Mouse (Mus musculus): Measurements from ENCODE around the gene Rhobtb3. TPM values are rescaled to one million over a fixed set of nuclear protein-coding genes. Genes with fewer than 3 reads are reported as not detected.
"Not testable (repeated sequence)": the region's sequence is repeated elsewhere in the genome, so short reads cannot be mapped to it uniquely, and the experiment has no call there.

The Rhobtb3 gene
- polyA plus RNA-seq, 1 experiment from 2014 or later: 18.3 TPM

DNA sequence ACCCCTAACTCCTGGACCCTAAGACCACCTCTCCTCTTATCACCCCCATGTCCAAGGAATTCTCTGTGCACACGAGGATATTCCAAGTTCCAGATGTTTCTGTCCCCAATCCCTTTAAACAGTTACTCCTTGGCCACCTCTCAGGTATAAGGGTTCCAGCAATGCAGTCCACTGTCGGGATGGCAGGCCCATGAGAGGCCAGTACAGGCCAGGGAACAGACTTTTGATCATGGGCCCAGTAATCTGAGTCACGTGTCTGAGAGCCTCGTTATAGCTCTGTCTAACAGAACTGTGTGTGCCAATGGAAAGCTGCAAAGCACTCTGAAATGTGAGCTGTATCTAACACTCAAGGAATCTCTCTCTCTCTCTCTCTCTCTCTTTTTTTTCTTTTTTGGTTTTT, 29.6 kb downstream of the Rhobtb3 start:
- no peaks in the 10 kb centered on the region for H3K27me3 ChIP-seq (replicated peaks)
- H3K9ac ChIP-seq (replicated peaks): no peak overlapping the region
- H3K27ac ChIP-seq (replicated peaks): no peak overlapping the region
- 84% methylated on average over 4 of the region's 4 CpGs for WGBS
- no peak overlapping the region for H3K4me3 ChIP-seq (replicated peaks)
- no peaks in the 10 kb centered on the region for H3K4me1 ChIP-seq
- H3K9me3 ChIP-seq (replicated peaks): no peaks in the 10 kb centered on the region
- peaks cover 41% of the 10 kb centered on the region for H3K36me3 ChIP-seq
- no peak overlapping the region for H3K4me2 ChIP-seq
- no peak for ATAC-seq (ENCODE audit: low FRiP score)

- Histone ChIP-seq H3K9me3 (replicated peaks) (no peaks in the 10 kb centered on the region), H3K4me3 (replicated peaks) (no peak overlapping the region), H3K4me2 (no peak overlapping the region), H3K9ac (replicated peaks) (no peak overlapping the region), H3K4me1 (peaks cover 10% of the 10 kb centered on the region; the same call in 1 of the 2 replicates), H3K27me3 (replicated peaks) (no peaks in the 10 kb centered on the region), H3K27ac (replicated peaks) (no peak overlapping the region), H3K36me3 (peaks cover 8% of the 10 kb centered on the region)
- 86% methylated on average over 2 of the region's 2 CpGs for WGBS
- no peak for ATAC-seq (ENCODE audit: low FRiP score)
These were observed 35.5 kb downstream of the Rhobtb3 start for GRCm38 (mm10) chr13:75908187-75908586.

DNA sequence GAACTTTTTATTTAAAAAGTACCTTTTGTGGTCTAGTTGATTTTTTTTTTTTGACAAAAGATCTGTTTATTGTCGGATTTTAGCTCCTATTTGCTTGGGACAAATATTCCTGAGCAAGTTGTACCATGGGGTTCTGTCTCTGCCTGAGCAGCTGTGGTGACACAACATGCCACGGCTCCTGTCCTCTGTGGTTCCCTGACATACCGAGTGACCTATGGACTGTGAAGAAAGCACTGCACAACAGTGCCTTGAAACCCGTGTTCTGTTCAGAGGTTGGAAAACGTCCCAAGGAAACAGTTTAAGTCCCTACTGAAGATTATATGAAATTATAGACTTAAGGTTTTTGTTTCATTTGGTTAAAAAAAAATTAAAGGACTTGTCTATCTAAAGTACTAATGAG, 36.6 kb downstream of the Rhobtb3 start:
- Histone ChIP-seq H3K27ac (replicated peaks) (no peak overlapping the region), H3K36me3 (peaks cover 8% of the 10 kb centered on the region), H3K4me1 (peaks cover 10% of the 10 kb centered on the region; the same call in 1 of the 2 replicates), H3K27me3 (replicated peaks) (no peaks in the 10 kb centered on the region), H3K9me3 (replicated peaks) (no peaks in the 10 kb centered on the region), H3K4me3 (replicated peaks) (no peak overlapping the region), H3K4me2 (no peak overlapping the region), H3K9ac (replicated peaks) (no peak overlapping the region)
- ATAC-seq (ENCODE audit: low FRiP score): no peak
- WGBS: 79% methylated on average over 5 of the region's 5 CpGs

DNA sequence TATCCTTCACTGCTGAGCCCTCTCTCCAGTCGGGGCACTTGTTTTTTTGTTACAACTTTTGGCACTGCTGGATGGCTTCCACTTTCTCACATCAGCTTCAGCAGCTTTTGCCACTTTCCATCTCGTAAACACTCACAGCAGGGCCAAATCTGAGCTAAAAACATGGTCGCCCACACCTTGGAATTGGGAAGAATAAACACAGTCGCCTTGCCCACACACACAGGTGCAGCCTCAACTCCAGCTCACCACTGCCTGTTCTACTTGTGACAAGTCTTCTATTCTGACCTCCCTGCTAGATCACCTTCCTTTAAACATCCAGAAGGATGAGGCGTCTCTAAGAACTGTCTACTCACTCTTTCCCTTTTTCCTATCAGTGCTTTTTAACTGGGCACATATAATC, 39.1 kb downstream of the Rhobtb3 start:
- Histone ChIP-seq H3K9ac (replicated peaks) (no peak overlapping the region), H3K4me1 (peaks cover 10% of the 10 kb centered on the region; the same call in 1 of the 2 replicates), H3K27me3 (replicated peaks) (no peaks in the 10 kb centered on the region), H3K27ac (replicated peaks) (no peak overlapping the region), H3K9me3 (replicated peaks) (no peaks in the 10 kb centered on the region), H3K4me3 (replicated peaks) (no peak overlapping the region), H3K4me2 (no peak overlapping the region), H3K36me3 (peaks cover 18% of the 10 kb centered on the region)
- 89% methylated on average over 5 of the region's 5 CpGs for WGBS
- no peak for ATAC-seq (ENCODE audit: low FRiP score)

GRCm38 (mm10) chr13:75900928-75901327, 42.8 kb downstream of the Rhobtb3 start:
- H3K27ac ChIP-seq (replicated peaks); H3K27me3 ChIP-seq (replicated peaks); H3K4me3 ChIP-seq (replicated peaks); H3K4me2 ChIP-seq; H3K9ac ChIP-seq (replicated peaks); H3K4me1 ChIP-seq; H3K9me3 ChIP-seq (replicated peaks); ATAC-seq (ENCODE audit: low FRiP score): not testable (repeated sequence)
- H3K36me3 ChIP-seq: peaks cover 20% of the 10 kb centered on the region
- 100% methylated on average over 1 of the region's 1 CpGs for WGBS

- no peak for ATAC-seq (ENCODE audit: low FRiP score)
- H3K27ac ChIP-seq (replicated peaks): no peak overlapping the region
- peaks cover 26% of the 10 kb centered on the region for H3K36me3 ChIP-seq
- no peak overlapping the region for H3K9ac ChIP-seq (replicated peaks)
- H3K4me3 ChIP-seq (replicated peaks): no peak overlapping the region
- no peak overlapping the region for H3K4me2 ChIP-seq
- no peaks in the 10 kb centered on the region for H3K27me3 ChIP-seq (replicated peaks)
- H3K4me1 ChIP-seq: no peaks in the 10 kb centered on the region
- no peaks in the 10 kb centered on the region for H3K9me3 ChIP-seq (replicated peaks)
- 85% methylated on average over 6 of the region's 6 CpGs for WGBS
These were observed 50.8 kb downstream of the Rhobtb3 start for GRCm38 (mm10) chr13:75892876-75893275.

- 81% methylated on average over 3 of the region's 3 CpGs for WGBS
- Histone ChIP-seq H3K27me3 (replicated peaks) (no peaks in the 10 kb centered on the region), H3K36me3 (peaks cover 26% of the 10 kb centered on the region), H3K27ac (replicated peaks) (no peak overlapping the region), H3K9me3 (replicated peaks) (no peaks in the 10 kb centered on the region), H3K4me1 (no peaks in the 10 kb centered on the region), H3K4me2 (no peak overlapping the region), H3K9ac (replicated peaks) (no peak overlapping the region), H3K4me3 (replicated peaks) (no peak overlapping the region)
- no peak for ATAC-seq (ENCODE audit: low FRiP score)
These were observed 51.4 kb downstream of the Rhobtb3 start for GRCm38 (mm10) chr13:75892291-75892690.

- H3K9ac ChIP-seq (replicated peaks): no peak overlapping the region
- 87% methylated on average over 4 of the region's 4 CpGs for WGBS
- no peak overlapping the region for H3K4me3 ChIP-seq (replicated peaks)
- no peaks in the 10 kb centered on the region for H3K27me3 ChIP-seq (replicated peaks)
- no peaks in the 10 kb centered on the region for H3K4me1 ChIP-seq
- H3K4me2 ChIP-seq: no peak overlapping the region
- ATAC-seq (ENCODE audit: low FRiP score): no peak
- no peaks in the 10 kb centered on the region for H3K9me3 ChIP-seq (replicated peaks)
- H3K27ac ChIP-seq (replicated peaks): no peak overlapping the region
- peaks cover 26% of the 10 kb centered on the region for H3K36me3 ChIP-seq
These were observed 51.9 kb downstream of the Rhobtb3 start for GRCm38 (mm10) chr13:75891868-75892267.

DNA sequence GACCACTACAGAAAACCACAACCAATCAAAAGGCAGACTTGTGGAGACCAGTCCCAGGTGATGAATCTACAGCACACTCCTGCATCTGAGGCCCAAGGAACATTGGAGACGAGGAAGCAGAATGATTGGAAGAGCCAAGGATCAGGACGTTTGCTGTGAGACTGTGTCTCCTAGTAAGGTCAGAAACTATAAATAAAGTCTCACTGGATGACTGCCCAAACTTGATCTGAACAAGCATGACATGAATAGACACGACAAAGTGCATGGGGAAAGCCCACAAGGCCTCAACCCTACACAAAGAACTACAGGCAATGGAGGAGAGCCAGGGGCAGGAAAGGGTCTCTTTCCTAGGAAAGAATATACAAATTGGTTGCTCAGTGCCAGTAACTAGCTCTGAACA, 59.9 kb downstream of the Rhobtb3 start:
- H3K9ac ChIP-seq (replicated peaks): no peak overlapping the region
- 0 out of 2 replicates have a peak, but pooled peaks cover 5% of the 10 kb centered on the region for H3K9me3 ChIP-seq (replicated peaks)
- no peak overlapping the region for H3K4me2 ChIP-seq
- peaks cover 10% of the 10 kb centered on the region; the same call in 1 of the 2 replicates for H3K36me3 ChIP-seq
- no peak overlapping the region for H3K27ac ChIP-seq (replicated peaks)
- ATAC-seq (ENCODE audit: low FRiP score): no peak
- H3K4me3 ChIP-seq (replicated peaks): no peak overlapping the region
- WGBS: 72% methylated on average over 3 of the region's 3 CpGs
- H3K4me1 ChIP-seq: no peaks in the 10 kb centered on the region
- no peaks in the 10 kb centered on the region for H3K27me3 ChIP-seq (replicated peaks)

DNA sequence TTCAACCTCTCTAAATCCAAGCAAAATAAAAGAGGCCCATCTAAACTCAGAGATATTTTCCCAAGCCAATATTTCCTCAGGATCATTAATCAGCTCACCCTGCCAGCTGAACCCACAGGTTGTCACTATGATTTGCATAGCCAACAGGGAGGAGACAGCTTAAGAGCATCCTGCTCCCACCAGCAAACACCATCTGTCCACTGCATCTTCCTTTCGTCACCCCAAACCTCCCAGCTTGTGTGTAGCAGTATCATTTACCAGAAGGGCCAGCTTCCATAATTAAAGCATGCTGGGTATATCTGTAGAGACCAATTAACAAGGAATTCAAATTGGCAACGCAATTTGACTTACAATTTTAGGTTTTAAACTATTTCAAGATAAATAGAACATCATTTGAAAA, 63.2 kb downstream of the Rhobtb3 start:
- Histone ChIP-seq H3K4me3 (replicated peaks) (no peak overlapping the region), H3K9ac (replicated peaks) (no peak overlapping the region), H3K4me1 (no peaks in the 10 kb centered on the region), H3K36me3 (peaks cover 13% of the 10 kb centered on the region), H3K4me2 (no peak overlapping the region), H3K27ac (replicated peaks) (no peak overlapping the region), H3K9me3 (replicated peaks) (no peaks in the 10 kb centered on the region), H3K27me3 (replicated peaks) (no peaks in the 10 kb centered on the region)
- 47% methylated on average over 2 of the region's 2 CpGs for WGBS
- ATAC-seq (ENCODE audit: low FRiP score): no peak

GRCm38 (mm10) chr13:75879756-75880155, 64.0 kb downstream of the Rhobtb3 start:
- Histone ChIP-seq H3K9ac (replicated peaks) (no peak overlapping the region), H3K4me2 (no peak overlapping the region), H3K27me3 (replicated peaks) (no peaks in the 10 kb centered on the region), H3K4me1 (no peaks in the 10 kb centered on the region), H3K9me3 (replicated peaks) (no peaks in the 10 kb centered on the region), H3K36me3 (peaks cover 14% of the 10 kb centered on the region), H3K4me3 (replicated peaks) (no peak overlapping the region), H3K27ac (replicated peaks) (no peak overlapping the region)
- WGBS: 81% methylated on average over 3 of the region's 3 CpGs
- no peak for ATAC-seq (ENCODE audit: low FRiP score)

- peak; percentile 80 for ATAC-seq (ENCODE audit: low FRiP score)
- Histone ChIP-seq H3K27me3 (replicated peaks) (no peaks in the 10 kb centered on the region), H3K4me2 (no peak overlapping the region), H3K4me1 (no peaks in the 10 kb centered on the region), H3K27ac (replicated peaks) (no peak overlapping the region), H3K4me3 (replicated peaks) (no peak overlapping the region), H3K36me3 (peaks cover 20% of the 10 kb centered on the region), H3K9ac (replicated peaks) (no peak overlapping the region), H3K9me3 (replicated peaks) (no peaks in the 10 kb centered on the region)
These were observed 65.8 kb downstream of the Rhobtb3 start for GRCm38 (mm10) chr13:75877907-75878306.

GRCm38 (mm10) chr13:75876592-75876991, 67.1 kb downstream of the Rhobtb3 start:
- H3K9ac ChIP-seq (replicated peaks): no peak overlapping the region
- no peak for ATAC-seq (ENCODE audit: low FRiP score)
- H3K36me3 ChIP-seq: peaks cover 16% of the 10 kb centered on the region
- H3K4me2 ChIP-seq: no peak overlapping the region
- H3K4me3 ChIP-seq (replicated peaks): no peak overlapping the region
- H3K27me3 ChIP-seq (replicated peaks): no peaks in the 10 kb centered on the region
- H3K9me3 ChIP-seq (replicated peaks): no peaks in the 10 kb centered on the region
- no peak overlapping the region for H3K27ac ChIP-seq (replicated peaks)
- WGBS: 87% methylated on average over 6 of the region's 6 CpGs
- no peaks in the 10 kb centered on the region for H3K4me1 ChIP-seq
